Mouse (Mus musculus) olfactory bulb, adult 2 months (tissue): ENCODE results near the gene Gsg1l. TPM values are rescaled to one million over a fixed set of nuclear protein-coding genes. Genes with fewer than 3 reads are reported as not detected.

Experiments
- H3K27ac ChIP-seq: fragments of 200-500 bp; 2 replicates; pipeline ENCODE4 v1.5.1; 2012; ENCODE audit warnings: low read depth, low read length; ENCODE audit not compliant: insufficient read depth
- H3K4me1 ChIP-seq: fragments of 200-500 bp; 2 replicates; pipeline ENCODE4 v1.6.1; 2012; ENCODE audit warnings: low read length; ENCODE audit not compliant: control insufficient read depth, insufficient read depth
- H3K4me3 ChIP-seq: fragments of 200-500 bp; 2 replicates; pipeline ENCODE4 v1.5.1; 2012; ENCODE audit warnings: mild to moderate bottlenecking, low read depth, low read length, moderate library complexity; ENCODE audit not compliant: insufficient read depth
- CTCF ChIP-seq: fragments of 200-500 bp; IDR thresholded peaks from 2 replicates; pipeline ENCODE4 v1.5.1; 2012; ENCODE audit warnings: low read depth, mild to moderate bottlenecking, low read length, moderate library complexity; ENCODE audit not compliant: insufficient read depth
- POLR2A ChIP-seq: fragments of 200-500 bp; IDR thresholded peaks from 2 replicates; pipeline ENCODE4 v1.6.1; 2012; ENCODE audit warnings: mild to moderate bottlenecking, low read depth, low read length, moderate library complexity; ENCODE audit not compliant: insufficient read depth
- WGBS: fragments of 180-500 bp; shearing (Covaris S2); methylation state at CpG from one replicate; pipeline ENCODE4 v1.1.7; 2018; 5-methylcytosine and 5-hydroxymethylcytosine counted together
- polyA plus RNA-seq: library from polyadenylated mRNA; stranded (reverse); fragments of >200 nt; gene quantifications from 2 replicates; pipeline ENCODE4 v1.2.4, GENCODE M21; 2012; ENCODE audit warnings: low replicate concordance; ENCODE audit not compliant: missing spikeins, insufficient read depth, insufficient read length

Gsg1l gene
- polyA plus RNA-seq, 1 experiment, result not detected

- Histone ChIP-seq H3K27ac (no peak overlapping the region), H3K4me3 (no peak overlapping the region), H3K4me1 (peaks cover 41% of the 10 kb centered on the region)
- TF ChIP-seq POLR2A (no peak), CTCF (no peak)
- WGBS, result 37% methylated on average over 4 of the region's 4 CpGs
Measured at GRCm38 (mm10) chr7:126083980-126084348, 1.8 kb upstream of the Gsg1l start.

GRCm38 (mm10) chr7:126083341-126083979 lies 1.2 kb upstream of the Gsg1l start:
- Histone ChIP-seq H3K4me3 (no peak overlapping the region), H3K27ac (no peak overlapping the region), H3K4me1 (peaks cover 41% of the 10 kb centered on the region)
- TF ChIP-seq CTCF, result no peak
- no peak for TF ChIP-seq POLR2A
- WGBS, result 15% methylated on average over 9 of the region's 9 CpGs

- WGBS, result under 1% methylated on average over 80 of the region's 80 CpGs
- Histone ChIP-seq H3K27ac (no peak overlapping the region), H3K4me1 (peaks cover 37% of the 10 kb centered on the region), H3K4me3 (peak overlapping the region; percentile 64)
- TF ChIP-seq CTCF, result no peak
- no peak for TF ChIP-seq POLR2A
Measured at GRCm38 (mm10) chr7:126081727-126082285, 405 bp downstream of the Gsg1l start.

GRCm38 (mm10) chr7:126080949-126081654 lies 1.1 kb downstream of the Gsg1l start:
- Histone ChIP-seq H3K4me3 (peak overlapping the region; percentile 64), H3K27ac (no peak overlapping the region), H3K4me1 (peaks cover 34% of the 10 kb centered on the region)
- WGBS, result 23% methylated on average over 16 of the region's 16 CpGs
- TF ChIP-seq POLR2A (no peak), CTCF (no peak)

- Histone ChIP-seq H3K4me3 (no peak overlapping the region), H3K4me1 (peaks cover 23% of the 10 kb centered on the region), H3K27ac (no peak overlapping the region)
- 97% methylated on average over 1 of the region's 1 CpGs for WGBS
- TF ChIP-seq CTCF, result no peak
- TF ChIP-seq POLR2A, result no peak
Measured at GRCm38 (mm10) chr7:126076935-126077334, 5.3 kb downstream of the Gsg1l start.

DNA sequence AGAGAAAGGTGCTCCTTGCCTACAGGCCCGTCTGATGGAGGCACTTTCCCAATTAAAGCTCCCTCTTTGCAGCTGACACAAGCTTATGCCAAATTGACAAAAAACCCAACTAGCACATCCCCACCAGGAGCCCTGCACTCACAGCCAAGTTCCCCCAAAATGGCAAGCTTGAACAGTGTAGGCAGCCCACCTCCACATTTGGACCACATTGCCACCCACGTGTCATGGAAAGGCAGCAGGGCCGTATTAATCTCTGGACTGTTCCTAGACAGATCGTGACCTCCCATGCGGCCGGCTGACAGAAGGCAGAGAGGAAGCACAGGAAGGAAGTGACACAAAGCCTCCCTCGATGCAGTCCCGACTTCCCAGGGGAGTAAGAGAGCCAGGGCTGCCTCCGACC lies 7.2 kb downstream of the Gsg1l start:
- WGBS, result 87% methylated on average over 9 of the region's 9 CpGs
- H3K4me3 ChIP-seq, result no peak overlapping the region
- TF ChIP-seq POLR2A, result no peak
- no peak for TF ChIP-seq CTCF
- no peak overlapping the region for H3K27ac ChIP-seq
- peaks cover 9% of the 10 kb centered on the region; the same call in 1 of the 2 replicates for H3K4me1 ChIP-seq

DNA sequence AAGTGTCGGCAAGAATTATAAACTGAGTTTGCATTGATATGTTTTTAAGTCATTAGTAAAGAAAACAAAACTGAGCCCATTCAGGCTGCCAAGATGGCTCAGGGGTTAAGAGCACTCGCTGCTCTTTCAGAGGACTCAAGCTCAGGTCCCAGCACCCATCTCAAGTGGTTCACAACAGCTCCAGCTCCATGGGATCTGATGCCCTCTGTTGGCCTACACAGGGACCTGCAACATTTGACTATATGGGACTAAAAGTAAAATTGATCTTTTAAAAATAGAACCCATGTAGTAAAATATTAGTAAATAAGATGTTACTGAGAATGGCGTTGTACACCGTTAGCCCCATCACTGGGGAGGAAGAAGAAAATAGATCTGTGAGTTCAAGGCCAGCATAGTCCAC lies 11.9 kb downstream of the Gsg1l start:
- Histone ChIP-seq H3K4me1 (peaks cover 11% of the 10 kb centered on the region; the same call in 1 of the 2 replicates), H3K27ac (no peak overlapping the region), H3K4me3 (no peak overlapping the region)
- WGBS, result 95% methylated on average over 4 of the region's 4 CpGs
- TF ChIP-seq POLR2A, result no peak
- no peak for TF ChIP-seq CTCF

GRCm38 (mm10) chr7:126066777-126067176 lies 15.4 kb downstream of the Gsg1l start:
- H3K27ac ChIP-seq, result no peak overlapping the region
- peaks cover 8% of the 10 kb centered on the region; the same call in 1 of the 2 replicates for H3K4me1 ChIP-seq
- no peak overlapping the region for H3K4me3 ChIP-seq
- 33% methylated on average over 14 of the region's 14 CpGs for WGBS
- no peak for TF ChIP-seq CTCF
- no peak for TF ChIP-seq POLR2A

GRCm38 (mm10) chr7:126065243-126065876 lies 16.9 kb downstream of the Gsg1l start:
- WGBS, result 85% methylated on average over 5 of the region's 5 CpGs
- Histone ChIP-seq H3K27ac (no peak overlapping the region), H3K4me3 (no peak overlapping the region), H3K4me1 (peaks cover 8% of the 10 kb centered on the region; the same call in 1 of the 2 replicates)
- no peak for TF ChIP-seq POLR2A
- no peak for TF ChIP-seq CTCF
